Mouse (Mus musculus): Measurements from ENCODE around the gene 1520401A03Rik.

The 1520401A03Rik gene

GRCm38 (mm10) chr17:23703301-23703700 lies 19.3 kb downstream of the 1520401A03Rik start:
- DNase-seq (ENCODE audit: low spot score in 2 of 2): no peak

DNA sequence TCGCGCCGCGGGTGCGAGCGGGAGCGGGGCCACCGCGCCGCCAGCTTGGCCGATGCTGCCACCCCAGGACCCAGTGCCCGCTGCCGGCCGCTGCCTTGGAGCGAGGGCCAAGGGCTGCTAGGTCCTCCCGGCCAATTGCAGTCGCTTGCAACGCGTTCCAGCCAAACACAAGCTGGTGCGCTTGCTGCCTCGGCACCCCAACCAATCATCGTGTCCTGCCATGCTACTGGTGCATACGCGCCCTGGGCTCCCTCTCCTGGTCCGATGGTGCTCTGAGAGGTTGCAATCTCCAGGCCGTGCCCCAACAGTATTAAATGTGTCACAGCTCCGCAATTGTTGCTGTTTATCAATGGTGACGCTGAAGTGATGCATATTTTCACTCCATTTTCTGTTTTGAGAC lies 22.5 kb downstream of the 1520401A03Rik start:
- DNase-seq (ENCODE audit: low spot score in 2 of 2): peak; percentile 90 to 92

GRCm38 (mm10) chr17:23699131-23700077 lies 23.2 kb downstream of the 1520401A03Rik start:
- peak; percentile 32 to 51 for DNase-seq (ENCODE audit: low spot score in 2 of 2)

DNA sequence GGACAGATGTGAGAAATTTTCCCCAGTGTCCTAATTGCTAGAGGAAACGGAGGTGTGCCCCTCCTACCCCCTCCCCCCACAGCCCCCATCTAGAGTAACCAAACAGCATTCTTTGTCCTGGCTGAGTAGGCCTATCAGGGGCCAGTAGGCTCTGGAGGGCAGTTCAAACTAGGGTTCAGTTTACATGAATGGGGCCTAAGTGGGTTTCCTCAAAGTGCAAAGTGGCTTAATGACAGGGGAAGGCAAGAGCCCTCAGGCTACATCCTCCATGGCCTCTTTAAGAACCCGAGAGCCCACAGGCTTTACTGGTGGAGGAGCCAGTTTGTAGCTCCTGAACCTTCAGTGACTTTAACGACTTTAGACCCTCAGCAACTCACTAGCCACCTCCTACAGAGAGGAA lies 26.8 kb downstream of the 1520401A03Rik start:
- DNase-seq (ENCODE audit: low spot score in 2 of 2): no peak

DNA sequence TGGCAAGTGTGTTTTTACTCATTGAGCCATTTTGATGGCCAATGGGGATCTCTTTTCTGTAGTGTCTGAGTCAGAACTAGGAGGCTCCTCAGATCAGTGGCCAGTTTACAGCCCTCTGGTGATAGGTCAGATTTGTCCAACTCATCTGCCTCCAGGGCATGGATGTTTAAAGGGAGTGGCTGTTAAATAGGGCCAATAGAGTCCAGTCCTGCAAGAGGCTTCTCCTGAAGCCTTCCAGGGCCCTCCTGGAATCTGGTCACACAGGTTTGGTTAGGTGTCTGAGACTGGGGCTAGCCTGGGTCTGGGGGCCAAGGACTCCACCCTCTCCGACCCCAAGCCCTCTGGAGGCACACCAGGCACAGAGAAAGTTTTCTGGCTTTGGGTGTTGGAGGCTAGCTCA lies 28.1 kb downstream of the 1520401A03Rik start:
- DNase-seq (ENCODE audit: low spot score in 2 of 2): no peak

- no peak for DNase-seq (ENCODE audit: low spot score in 2 of 2)
These were observed 38.5 kb downstream of the 1520401A03Rik start, which contains the start of gene Cldn9 for GRCm38 (mm10) chr17:23683856-23684672. Cldn9 (minus strand) TSS chr17:23684026.

GRCm38 (mm10) chr17:23683226-23683625 lies 39.4 kb downstream of the 1520401A03Rik start:
- DNase-seq (ENCODE audit: low spot score in 2 of 2): no peak

DNA sequence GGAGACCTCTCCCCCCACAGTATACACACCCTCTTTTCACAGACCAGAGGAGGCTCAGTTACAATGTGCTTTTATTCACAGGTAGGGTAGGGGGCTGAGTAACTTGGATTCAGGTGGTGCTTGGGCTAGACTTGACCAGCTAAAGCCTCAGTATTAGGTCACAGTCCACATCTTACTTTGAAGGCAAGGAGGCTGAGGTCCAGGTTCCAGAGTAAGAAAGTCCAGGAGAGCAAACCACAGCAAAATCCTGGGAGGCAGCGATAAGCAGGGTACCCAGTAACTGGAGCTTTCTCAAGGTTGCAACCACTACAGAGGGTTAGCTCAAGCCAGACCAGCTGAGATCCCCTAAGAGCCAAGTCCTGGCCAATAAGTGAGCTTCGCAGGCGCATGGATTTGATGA lies 40.1 kb downstream of the 1520401A03Rik start:
- DNase-seq (ENCODE audit: low spot score in 2 of 2): no peak

- DNase-seq (ENCODE audit: low spot score in 2 of 2): no peak
These were observed 40.5 kb downstream of the 1520401A03Rik start for GRCm38 (mm10) chr17:23682092-23682491.

DNA sequence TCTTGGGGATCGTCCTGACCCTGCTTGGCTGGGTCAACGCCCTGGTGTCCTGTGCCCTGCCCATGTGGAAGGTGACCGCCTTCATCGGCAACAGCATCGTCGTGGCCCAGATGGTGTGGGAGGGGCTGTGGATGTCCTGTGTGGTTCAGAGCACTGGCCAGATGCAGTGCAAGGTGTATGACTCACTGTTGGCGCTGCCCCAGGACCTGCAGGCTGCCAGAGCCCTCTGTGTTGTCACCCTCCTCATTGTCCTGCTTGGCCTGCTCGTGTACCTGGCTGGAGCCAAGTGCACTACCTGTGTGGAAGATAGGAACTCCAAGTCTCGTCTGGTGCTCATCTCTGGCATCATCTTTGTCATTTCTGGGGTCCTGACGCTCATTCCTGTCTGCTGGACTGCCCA lies 41.5 kb downstream of the 1520401A03Rik start:
- DNase-seq (ENCODE audit: low spot score in 2 of 2): no peak

DNA sequence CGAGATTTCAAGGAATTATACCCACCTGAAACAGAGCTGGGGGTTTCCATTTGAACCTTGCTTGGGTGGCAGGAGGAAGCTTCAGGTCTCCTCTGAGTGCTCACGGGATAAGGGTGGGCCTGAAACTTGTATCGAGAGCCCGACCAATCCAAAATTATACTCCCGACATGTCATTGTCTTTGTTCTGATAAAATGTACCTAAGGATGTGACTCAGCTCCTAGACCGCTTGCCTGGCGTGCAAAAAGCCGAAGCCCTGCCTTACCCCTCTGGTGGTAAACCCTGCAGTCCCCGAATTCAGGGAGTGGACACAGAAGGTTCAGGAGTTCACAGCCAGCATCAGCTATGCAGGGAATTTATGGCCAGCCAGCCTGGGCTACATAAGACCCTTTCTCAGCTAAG lies 42.2 kb downstream of the 1520401A03Rik start:
- DNase-seq (ENCODE audit: low spot score in 2 of 2): no peak

GRCm38 (mm10) chr17:23679127-23679835 lies 43.3 kb downstream of the 1520401A03Rik start, which contains the start of gene Cldn6:
Cldn6 (plus strand) TSS chr17:23679249.
- DNase-seq (ENCODE audit: low spot score in 2 of 2): no peak

- peak; percentile 85 to 89 for DNase-seq (ENCODE audit: low spot score in 2 of 2)
These were observed 45.3 kb downstream of the 1520401A03Rik start, which contains the start of gene Tnfrsf12a for GRCm38 (mm10) chr17:23677236-23677679. Tnfrsf12a (minus strand) TSS chr17:23677468.

DNA sequence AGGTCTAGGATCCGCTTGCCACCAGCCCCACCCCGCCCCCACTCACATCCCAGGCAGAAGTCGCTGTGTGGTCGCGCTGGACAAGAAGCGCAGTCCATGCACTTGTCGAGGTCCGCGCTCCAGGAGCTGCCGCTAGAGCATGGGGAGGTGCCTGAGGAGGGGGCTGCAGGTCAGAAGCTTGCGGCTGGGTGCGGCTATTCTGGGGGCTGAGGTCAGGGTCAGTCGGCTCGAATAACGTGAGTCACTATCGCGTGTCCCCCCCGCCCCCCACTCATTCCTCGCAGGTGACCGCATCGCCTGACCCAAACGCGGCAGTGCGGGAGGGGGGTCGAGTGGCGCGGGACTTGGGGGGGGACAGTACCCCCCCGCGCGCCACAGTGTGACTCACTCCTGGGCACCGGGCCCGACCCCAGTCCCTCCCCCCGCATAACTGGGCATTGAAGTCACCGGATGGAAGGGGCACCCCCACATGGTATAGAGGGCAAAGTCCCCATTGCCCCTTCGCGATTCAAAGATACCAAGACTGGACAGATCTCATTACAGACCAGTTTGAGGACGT lies 46.0 kb downstream of the 1520401A03Rik start:
- peak; percentile 40 to 61 for DNase-seq (ENCODE audit: low spot score in 2 of 2)

DNA sequence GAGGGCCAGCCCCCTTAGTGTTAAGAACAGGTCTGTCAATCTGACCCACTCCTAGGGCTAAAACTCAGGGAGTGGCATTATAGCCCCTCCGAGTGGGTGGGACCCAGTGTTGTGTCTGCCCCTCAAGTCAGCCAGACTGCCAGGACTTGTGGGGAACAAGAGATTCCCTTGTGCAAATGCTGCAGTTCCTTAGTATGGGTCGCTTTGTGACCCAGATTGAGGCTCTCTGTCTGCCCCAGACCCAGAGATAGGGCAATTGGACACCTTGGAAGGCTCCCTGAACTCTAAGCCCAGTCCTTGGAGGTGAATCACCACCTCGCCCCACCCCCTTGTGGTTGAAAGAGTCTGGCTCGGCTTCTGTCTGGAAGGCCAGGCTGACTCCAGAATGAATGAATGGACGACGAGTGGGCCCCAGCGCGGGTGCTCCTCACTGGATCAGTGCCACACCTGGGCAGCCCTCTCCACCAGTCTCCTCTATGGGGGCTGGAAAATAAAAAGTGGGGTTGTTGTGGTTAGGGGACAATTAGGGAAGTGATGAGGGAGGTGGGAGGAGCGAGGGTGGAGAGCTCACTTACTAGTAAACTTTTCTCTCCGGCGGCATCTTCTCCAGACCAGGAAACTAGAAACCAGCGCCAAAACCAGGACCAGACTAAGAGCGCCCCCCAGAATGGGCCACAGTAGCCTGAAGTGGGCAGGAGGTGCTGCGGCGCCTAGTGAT lies 46.9 kb downstream of the 1520401A03Rik start:
- DNase-seq (ENCODE audit: low spot score in 2 of 2): peak; percentile 46 to 56

DNA sequence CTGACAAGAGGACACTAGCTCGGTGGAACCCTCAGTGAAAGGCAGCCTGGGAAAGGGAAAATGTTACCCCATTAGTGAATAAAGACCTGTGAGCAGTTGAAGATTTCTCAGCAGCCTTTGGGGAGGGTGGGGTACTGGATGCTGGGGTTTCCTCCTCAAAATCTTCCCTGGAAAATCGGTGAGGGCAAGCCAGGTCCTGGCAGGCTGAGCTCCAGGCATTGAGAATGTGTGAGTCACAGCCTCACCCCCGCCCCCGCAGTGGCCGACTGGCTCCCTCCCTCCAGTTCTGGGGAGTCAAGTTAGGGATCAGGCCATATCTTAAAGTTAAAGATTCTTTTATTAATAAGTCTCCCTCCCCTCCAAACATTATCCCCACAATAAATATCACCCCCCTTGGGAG lies 47.5 kb downstream of the 1520401A03Rik start:
- DNase-seq (ENCODE audit: low spot score in 2 of 2): peak; percentile 64 to 75

GRCm38 (mm10) chr17:23674271-23674952 lies 48.2 kb downstream of the 1520401A03Rik start:
- peak; percentile 50 to 64 for DNase-seq (ENCODE audit: low spot score in 2 of 2)

GRCm38 (mm10) chr17:23673424-23674073 lies 49.0 kb downstream of the 1520401A03Rik start, which contains the start of the genes Hcfc1r1 and Thoc6:
Hcfc1r1 (plus strand) TSS chr17:23673596.
Thoc6 (minus strand) TSS chr17:23673882.
- DNase-seq (ENCODE audit: low spot score in 2 of 2): peak; percentile 93 to 95

DNA sequence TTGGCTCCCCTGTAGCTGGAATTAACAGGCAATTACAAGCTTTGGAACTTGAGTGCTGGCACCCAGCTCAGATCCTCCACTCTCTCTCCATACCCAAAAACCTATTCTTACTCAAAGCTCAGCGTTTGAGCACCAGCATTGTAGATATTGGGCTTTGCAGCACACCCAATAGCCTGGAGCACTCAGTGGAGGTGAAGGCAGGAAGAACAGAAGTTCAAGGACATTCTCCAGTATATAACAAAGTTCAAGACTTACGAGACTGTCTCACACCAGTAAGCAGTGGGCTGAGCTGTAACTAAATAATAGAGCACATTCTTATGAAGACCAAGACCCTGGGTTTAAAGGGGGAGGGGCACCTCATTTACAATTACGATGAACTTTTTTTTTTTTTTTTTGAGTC lies 49.8 kb downstream of the 1520401A03Rik start:
- no peak for DNase-seq (ENCODE audit: low spot score in 2 of 2)
